Mouse (Mus musculus): ENCODE measurements around the gene Gm11168. TPM values are rescaled to one million over a fixed set of nuclear protein-coding genes. Genes with fewer than 3 reads are reported as not detected.
"Not testable (repeated sequence)": the region's sequence is repeated elsewhere in the genome, so short reads cannot be mapped to it uniquely, and the experiment has no call there.

Gm11168 gene
- polyA plus RNA-seq, 1 experiment: not detected

DNA sequence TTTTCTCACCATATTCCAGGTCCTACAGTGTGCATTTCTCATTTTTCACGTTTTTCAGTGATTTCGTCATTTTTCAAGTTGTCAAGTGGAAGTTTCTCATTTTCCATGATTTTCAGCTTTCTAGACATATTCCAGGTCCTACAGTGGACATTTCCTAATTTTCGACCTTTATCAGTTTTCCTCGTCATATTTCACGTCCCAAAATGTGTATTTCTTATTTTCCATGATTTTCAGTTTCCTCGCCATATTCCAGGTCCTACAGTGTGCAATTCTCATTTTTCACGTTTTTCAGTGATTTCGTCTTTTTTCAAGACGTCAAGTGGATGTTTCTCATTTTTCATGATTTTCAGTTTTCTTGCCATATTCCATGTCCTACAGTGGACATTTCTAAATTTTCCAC is 24.1 kb downstream of the Gm11168 start:
- not testable (repeated sequence) for H3K36me3 ChIP-seq (ENCODE audit: control insufficient read depth, insufficient read depth); H3K4me3 ChIP-seq (ENCODE audit: insufficient read depth, poor library complexity, severe bottlenecking); H3K79me2 ChIP-seq (ENCODE audit: control insufficient read depth, insufficient read depth); H3K79me3 ChIP-seq (ENCODE audit: low read depth); H3ac ChIP-seq (ENCODE audit: control insufficient read depth, insufficient read length, low read depth); H3K27me3 ChIP-seq (ENCODE audit: control insufficient read depth, insufficient read depth, insufficient read length)

DNA sequence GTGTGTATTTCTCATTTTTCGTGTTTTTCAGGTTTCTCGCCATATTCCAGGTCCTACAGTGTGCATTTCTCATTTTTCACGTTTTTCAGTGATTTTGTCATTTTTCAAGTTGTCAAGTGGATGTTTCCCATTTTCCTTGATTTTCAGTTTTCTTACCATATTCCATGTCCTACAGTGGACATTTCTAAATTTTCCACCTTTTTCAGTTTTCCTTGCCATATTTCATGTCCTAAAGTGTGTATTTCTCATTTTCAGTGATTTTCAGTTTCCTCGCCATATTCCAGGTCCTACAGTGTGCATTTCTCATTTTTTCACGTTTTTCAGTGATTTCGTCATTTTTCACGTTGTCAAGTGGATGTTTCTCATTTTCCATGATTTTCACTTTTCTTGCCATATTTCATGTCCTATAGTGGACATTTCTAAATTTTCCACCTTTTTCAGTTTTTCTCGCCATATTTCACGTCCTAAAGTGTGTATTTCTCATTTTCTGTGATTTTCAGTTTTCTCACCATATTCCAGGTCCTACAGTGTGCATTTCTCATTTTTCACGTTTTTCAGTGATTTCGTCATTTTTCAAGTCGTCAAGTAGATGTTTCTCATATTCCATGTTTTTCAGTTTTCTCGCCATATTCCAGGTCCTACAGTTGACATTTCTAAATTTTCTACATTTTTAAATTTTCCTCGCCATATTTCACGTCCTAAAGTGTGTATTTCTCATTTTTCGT is 26.3 kb downstream of the Gm11168 start:
- H3K79me2 ChIP-seq (ENCODE audit: control insufficient read depth, insufficient read depth); H3K27me3 ChIP-seq (ENCODE audit: control insufficient read depth, insufficient read depth, insufficient read length); H3K79me3 ChIP-seq (ENCODE audit: low read depth); H3K36me3 ChIP-seq (ENCODE audit: control insufficient read depth, insufficient read depth); H3K4me3 ChIP-seq (ENCODE audit: insufficient read depth, poor library complexity, severe bottlenecking); H3ac ChIP-seq (ENCODE audit: control insufficient read depth, insufficient read length, low read depth): not testable (repeated sequence)

DNA sequence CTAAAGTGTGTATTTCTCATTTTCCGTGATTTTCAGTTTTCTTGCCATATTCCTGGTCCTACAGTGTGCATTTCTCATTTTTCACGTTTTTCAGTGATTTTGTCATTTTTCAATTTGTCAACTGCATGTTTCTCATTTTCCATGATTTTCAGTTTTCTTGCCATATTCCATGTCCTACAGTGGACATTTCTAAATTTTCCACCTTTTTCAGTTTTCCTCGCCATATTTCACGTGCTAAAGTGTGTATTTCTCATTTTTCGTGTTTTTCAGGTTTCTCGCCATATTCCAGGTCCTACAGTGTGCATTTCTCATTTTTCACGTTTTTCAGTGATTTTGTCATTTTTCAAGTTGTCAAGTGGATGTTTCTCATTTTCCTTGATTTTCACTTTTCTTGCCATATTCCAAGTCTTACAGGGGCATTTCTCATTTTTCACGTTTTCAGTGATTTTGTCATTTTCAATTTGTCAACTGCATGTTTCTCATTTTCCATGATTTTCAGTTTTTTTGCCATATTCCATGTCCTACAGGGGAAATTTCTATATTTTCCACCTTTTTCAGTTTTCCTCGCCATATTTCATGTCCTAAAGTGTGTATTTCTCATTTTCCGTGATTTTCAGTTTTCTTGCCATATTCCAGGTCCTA is 27.7 kb downstream of the Gm11168 start:
- H3K79me3 ChIP-seq (ENCODE audit: low read depth); H3K27me3 ChIP-seq (ENCODE audit: control insufficient read depth, insufficient read depth, insufficient read length); H3K79me2 ChIP-seq (ENCODE audit: control insufficient read depth, insufficient read depth); H3ac ChIP-seq (ENCODE audit: control insufficient read depth, insufficient read length, low read depth); H3K4me3 ChIP-seq (ENCODE audit: insufficient read depth, poor library complexity, severe bottlenecking); H3K36me3 ChIP-seq (ENCODE audit: control insufficient read depth, insufficient read depth): not testable (repeated sequence)

DNA sequence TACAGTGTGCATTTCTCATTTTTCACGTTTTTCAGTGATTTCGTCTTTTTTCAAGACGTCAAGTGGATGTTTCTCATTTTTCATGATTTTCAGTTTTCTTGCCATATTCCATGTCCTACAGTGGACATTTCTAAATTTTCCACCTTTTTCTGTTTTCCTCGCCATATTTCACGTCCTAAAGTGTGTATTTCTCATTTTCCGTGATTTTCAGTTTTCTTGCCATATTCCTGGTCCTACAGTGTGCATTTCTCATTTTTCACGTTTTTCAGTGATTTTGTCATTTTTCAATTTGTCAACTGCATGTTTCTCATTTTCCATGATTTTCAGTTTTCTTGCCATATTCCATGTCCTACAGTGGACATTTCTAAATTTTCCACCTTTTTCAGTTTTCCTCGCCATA is 31.2 kb downstream of the Gm11168 start, which contains the start of gene Gm17535:
TSS of gene Gm17535 (plus strand) at position 301 of the 400 bp plus-strand sequence.
- not testable (repeated sequence) for H3ac ChIP-seq (ENCODE audit: control insufficient read depth, insufficient read length, low read depth); H3K27me3 ChIP-seq (ENCODE audit: control insufficient read depth, insufficient read depth, insufficient read length); H3K4me3 ChIP-seq (ENCODE audit: insufficient read depth, poor library complexity, severe bottlenecking); H3K79me2 ChIP-seq (ENCODE audit: control insufficient read depth, insufficient read depth); H3K36me3 ChIP-seq (ENCODE audit: control insufficient read depth, insufficient read depth); H3K79me3 ChIP-seq (ENCODE audit: low read depth)

DNA sequence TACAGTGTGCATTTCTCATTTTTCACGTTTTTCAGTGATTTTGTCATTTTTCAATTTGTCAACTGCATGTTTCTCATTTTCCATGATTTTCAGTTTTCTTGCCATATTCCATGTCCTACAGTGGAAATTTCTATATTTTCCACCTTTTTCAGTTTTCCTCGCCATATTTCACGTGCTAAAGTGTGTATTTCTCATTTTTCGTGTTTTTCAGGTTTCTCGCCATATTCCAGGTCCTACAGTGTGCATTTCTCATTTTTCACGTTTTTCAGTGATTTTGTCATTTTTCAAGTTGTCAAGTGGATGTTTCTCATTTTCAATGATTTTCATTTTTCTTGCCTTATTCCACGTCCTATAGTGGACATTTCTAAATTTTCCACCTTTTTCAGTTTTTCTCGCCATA is 33.4 kb downstream of the Gm11168 start, which contains the start of gene Gm10715:
TSS of gene Gm10715 (plus strand) at position 301 of the 400 bp plus-strand sequence.
- not testable (repeated sequence) for H3ac ChIP-seq (ENCODE audit: control insufficient read depth, insufficient read length, low read depth); H3K4me3 ChIP-seq (ENCODE audit: insufficient read depth, poor library complexity, severe bottlenecking); H3K79me3 ChIP-seq (ENCODE audit: low read depth); H3K36me3 ChIP-seq (ENCODE audit: control insufficient read depth, insufficient read depth); H3K27me3 ChIP-seq (ENCODE audit: control insufficient read depth, insufficient read depth, insufficient read length); H3K79me2 ChIP-seq (ENCODE audit: control insufficient read depth, insufficient read depth)

DNA sequence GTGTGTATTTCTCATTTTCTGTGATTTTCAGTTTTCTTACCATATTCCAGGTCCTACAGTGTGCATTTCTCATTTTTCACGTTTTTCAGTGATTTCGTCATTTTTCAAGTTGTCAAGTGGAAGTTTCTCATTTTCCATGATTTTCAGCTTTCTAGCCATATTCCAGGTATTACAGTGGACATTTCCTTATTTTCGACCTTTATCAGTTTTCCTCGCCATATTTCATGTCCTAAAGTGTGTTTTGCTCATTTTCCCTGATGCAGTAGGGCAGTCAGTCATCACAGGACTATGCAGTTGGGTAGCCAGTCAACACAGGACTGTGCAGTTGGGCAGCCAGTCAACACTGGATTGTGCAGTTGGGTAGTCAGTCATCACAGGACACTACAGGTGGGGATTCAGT is 35.0 kb downstream of the Gm11168 start:
- H3K4me3 ChIP-seq (ENCODE audit: insufficient read depth, poor library complexity, severe bottlenecking); H3ac ChIP-seq (ENCODE audit: control insufficient read depth, insufficient read length, low read depth); H3K79me2 ChIP-seq (ENCODE audit: control insufficient read depth, insufficient read depth); H3K27me3 ChIP-seq (ENCODE audit: control insufficient read depth, insufficient read depth, insufficient read length); H3K79me3 ChIP-seq (ENCODE audit: low read depth); H3K36me3 ChIP-seq (ENCODE audit: control insufficient read depth, insufficient read depth): not testable (repeated sequence)

Small RNAs within 50 kb of the gene (microRNA-seq; reads per million reads assigned to microRNA genes)
- gene Mir101c (ENCODE audit: borderline microRNAs expressed): not detected

Other genes with a start within 250 kb of the Gm11168 start
- not detected for gene Gm10722, start 2.4 kb upstream of the Gm11168 start, polyA plus RNA-seq (2012; fragmentation: generic; extraction: Trizol)
- gene Gm10721, start 9.8 kb downstream of the Gm11168 start, polyA plus RNA-seq (2012; fragmentation: generic; extraction: Trizol): not detected
- not detected for gene Gm10720, start 12.3 kb downstream of the Gm11168 start, polyA plus RNA-seq (2012; fragmentation: generic; extraction: Trizol)
- gene Gm10719, start 14.1 kb downstream of the Gm11168 start, polyA plus RNA-seq (2012; fragmentation: generic; extraction: Trizol): not detected
- gene Gm10718, start 20.2 kb downstream of the Gm11168 start, polyA plus RNA-seq (2012; fragmentation: generic; extraction: Trizol): not detected
- not detected for gene Gm10717, start 22.1 kb downstream of the Gm11168 start, polyA plus RNA-seq (2012; fragmentation: generic; extraction: Trizol)
- gene Gm17535, start 31.3 kb downstream of the Gm11168 start, polyA plus RNA-seq (2012; fragmentation: generic; extraction: Trizol): not detected
- not detected for gene Gm10715, start 33.5 kb downstream of the Gm11168 start, polyA plus RNA-seq (2012; fragmentation: generic; extraction: Trizol)

Data from C2C12 (cell line).